Mouse (Mus musculus) CH12.LX (cell line): Measurements from ENCODE around the gene Slc25a26. TPM values are rescaled to one million over a fixed set of nuclear protein-coding genes. Genes with fewer than 3 reads are reported as not detected.

Source experiments
- DNase-seq: peaks from one replicate; pipeline ENCODE4 v3.0.0-alpha.2; 2013; ENCODE audit errors: extremely low read depth
- H3K27ac ChIP-seq: 2 replicates; pipeline ENCODE4 v1.5.1; 2012; ENCODE audit warnings: low read depth, mild to moderate bottlenecking, control low read depth, moderate library complexity; ENCODE audit not compliant: insufficient read depth
- H3K27me3 ChIP-seq: replicated peaks from 2 replicates; pipeline ENCODE3; 2012; ENCODE audit warnings: inconsistent platforms
- H3K36me3 ChIP-seq, 2 experiments: replicated peaks in 1 of 2; 2 replicates each; pipeline versions ENCODE3 to v1.6.1; 2012; ENCODE audit warnings: inconsistent platforms in 1 of 2, low read length in 1 of 2, mild to moderate bottlenecking in 1 of 2, mixed read lengths in 1 of 2, moderate library complexity in 1 of 2; ENCODE audit not compliant: control insufficient read depth in 1 of 2, insufficient read depth in 1 of 2
- H3K4me1 ChIP-seq, 2 experiments: 2 replicates each; pipeline ENCODE4 v1.6.1; 2012; ENCODE audit warnings: inconsistent platforms in 1 of 2, moderate library complexity in 1 of 2; ENCODE audit not compliant: insufficient read depth in 2 of 2, control insufficient read depth in 1 of 2
- H3K4me2 ChIP-seq: 2 replicates; pipeline ENCODE4 v1.6.1; 2012; ENCODE audit warnings: low read depth, mild to moderate bottlenecking, control low read depth; ENCODE audit not compliant: poor library complexity, insufficient read depth, severe bottlenecking
- H3K4me3 ChIP-seq, 3 experiments: fragments of 150-350 bp in 1 of 3; sonication (generic) in 1 of 3; replicated peaks in 1 of 3; 2 replicates each; pipeline versions ENCODE3 to v1.5.1; 2011 to 2012; ENCODE audit warnings: low read depth in 2 of 3, low read length in 2 of 3, mild to moderate bottlenecking in 2 of 3, moderate library complexity in 2 of 3, control low read depth in 1 of 3, improper control_type of control experiment in 1 of 3, inconsistent platforms in 1 of 3, mixed read lengths in 1 of 3; ENCODE audit not compliant: poor library complexity in 1 of 3
- H3K79me2 ChIP-seq: replicated peaks from 2 replicates; pipeline ENCODE4 v1.6.1; 2012; ENCODE audit warnings: mild to moderate bottlenecking, moderate library complexity; ENCODE audit not compliant: control insufficient read depth, poor library complexity, insufficient read depth, severe bottlenecking; ENCODE audit errors: extremely low read depth
- H3K9ac ChIP-seq: 2 replicates; pipeline ENCODE4 v1.6.1; 2012; ENCODE audit warnings: low read depth, mild to moderate bottlenecking, control low read depth, moderate library complexity; ENCODE audit not compliant: insufficient read depth
- H3K9me3 ChIP-seq: replicated peaks from 2 replicates; pipeline ENCODE3; 2012; ENCODE audit warnings: low read length, inconsistent platforms, mixed read lengths
- BHLHE40 ChIP-seq: IDR thresholded peaks from 2 replicates; pipeline ENCODE4 v1.6.1; 2011; ENCODE audit warnings: mild to moderate bottlenecking, low read depth, low read length, improper control_type of control experiment
- CTCF ChIP-seq, 2 experiments: IDR thresholded peaks in 1 of 2; conservative IDR thresholded peaks in 1 of 2; 2 replicates each; pipeline ENCODE4 v1.5.1; 2011 to 2012; ENCODE audit warnings: low read depth in 2 of 2, low read length in 2 of 2, improper control_type of control experiment in 1 of 2, inconsistent platforms in 1 of 2, mild to moderate bottlenecking in 1 of 2, moderate library complexity in 1 of 2
- ELF1 ChIP-seq: IDR thresholded peaks from 2 replicates; pipeline ENCODE4 v1.6.1; 2014; ENCODE audit warnings: low read depth, mild to moderate bottlenecking, inconsistent platforms, low read length, improper control_type of control experiment
- EP300 ChIP-seq: IDR thresholded peaks from 2 replicates; pipeline ENCODE4 v1.6.1; 2011; ENCODE audit warnings: low read length, improper control_type of control experiment
- ETS1 ChIP-seq: conservative IDR thresholded peaks from 2 replicates; pipeline ENCODE4 v1.6.1; 2012; ENCODE audit warnings: low read depth, mild to moderate bottlenecking, inconsistent platforms, low read length, improper control_type of control experiment, moderate library complexity
- GABPA ChIP-seq: IDR thresholded peaks from 2 replicates; pipeline ENCODE4 v1.6.1; 2012; ENCODE audit warnings: low read depth, low read length, improper control_type of control experiment, inconsistent platforms; ENCODE audit not compliant: insufficient replicate concordance
- HCFC1 ChIP-seq: IDR thresholded peaks from 2 replicates; pipeline ENCODE4 v1.6.1; 2012; ENCODE audit warnings: low read depth, mild to moderate bottlenecking, inconsistent platforms, low read length, improper control_type of control experiment
- IRF4 ChIP-seq: IDR thresholded peaks from 2 replicates; pipeline ENCODE4 v1.6.1; 2014; ENCODE audit warnings: low read depth, mild to moderate bottlenecking, inconsistent platforms, low read length, improper control_type of control experiment
- JUND ChIP-seq: conservative IDR thresholded peaks from 2 replicates; pipeline ENCODE4 v1.6.1; 2011; ENCODE audit warnings: low read depth, low read length, improper control_type of control experiment
- MAFK ChIP-seq: IDR thresholded peaks from 2 replicates; pipeline ENCODE4 v1.6.1; 2011; ENCODE audit warnings: low read length, improper control_type of control experiment; ENCODE audit not compliant: insufficient replicate concordance
- MAX ChIP-seq: IDR thresholded peaks from 2 replicates; pipeline ENCODE4 v1.6.1; 2011; ENCODE audit warnings: low read length, improper control_type of control experiment
- MAZ ChIP-seq: IDR thresholded peaks from 2 replicates; pipeline ENCODE4 v1.6.1; 2012; ENCODE audit warnings: low read depth, mild to moderate bottlenecking, inconsistent platforms, low read length, improper control_type of control experiment, moderate library complexity
- MEF2A ChIP-seq: IDR thresholded peaks from 2 replicates; pipeline ENCODE4 v1.6.1; 2014; ENCODE audit warnings: low read depth, mild to moderate bottlenecking, inconsistent platforms, low read length, improper control_type of control experiment, borderline replicate concordance
- NELFE ChIP-seq: IDR thresholded peaks from 2 replicates; pipeline ENCODE4 v1.6.1; 2011; ENCODE audit warnings: low read depth, low read length, improper control_type of control experiment
- NRF1 ChIP-seq: IDR thresholded peaks from 2 replicates; pipeline ENCODE4 v1.6.1; 2014; ENCODE audit warnings: low read depth, mild to moderate bottlenecking, inconsistent platforms, low read length, improper control_type of control experiment, moderate library complexity
- POLR2AphosphoS2 ChIP-seq: IDR thresholded peaks from 2 replicates; pipeline ENCODE4 v1.6.1; 2011; ENCODE audit warnings: low read depth, low read length, improper control_type of control experiment
- RAD21 ChIP-seq: IDR thresholded peaks from 2 replicates; pipeline ENCODE4 v1.6.1; 2011; ENCODE audit warnings: low read depth, mild to moderate bottlenecking, low read length, improper control_type of control experiment, moderate library complexity
- RCOR1 ChIP-seq: conservative IDR thresholded peaks from 2 replicates; pipeline ENCODE4 v1.6.1; 2012; ENCODE audit warnings: low read depth, mild to moderate bottlenecking, inconsistent platforms, low read length, improper control_type of control experiment
- SMC3 ChIP-seq: IDR thresholded peaks from 2 replicates; pipeline ENCODE4 v1.6.1; 2011; ENCODE audit warnings: low read depth, low read length, improper control_type of control experiment
- TBP ChIP-seq: conservative IDR thresholded peaks from 2 replicates; pipeline ENCODE4 v1.6.1; 2011; ENCODE audit warnings: low read depth, low read length, improper control_type of control experiment
- USF1 ChIP-seq: IDR thresholded peaks from 2 replicates; pipeline ENCODE4 v1.6.1; 2014; ENCODE audit warnings: low read depth, mild to moderate bottlenecking, inconsistent platforms, low read length, improper control_type of control experiment
- USF2 ChIP-seq: conservative IDR thresholded peaks from 2 replicates; pipeline ENCODE4 v1.6.1; 2011; ENCODE audit warnings: low read depth, low read length, improper control_type of control experiment
- ZKSCAN1 ChIP-seq: IDR thresholded peaks from 2 replicates; pipeline ENCODE4 v1.6.1; 2012; ENCODE audit warnings: low read depth, inconsistent platforms, low read length, improper control_type of control experiment, borderline replicate concordance
- ZNF384 ChIP-seq: IDR thresholded peaks from 2 replicates; pipeline ENCODE4 v1.6.1; 2012; ENCODE audit warnings: low read depth, low read length, improper control_type of control experiment, inconsistent platforms
- dilution Hi-C: fragments of 300-500 bp; cut with MboI; formaldehyde crosslinking; loops from 2 replicates; pipeline ENCODE4 v1.14.3; 2020; ENCODE audit warnings: low sequenced_read_pairs; ENCODE audit not compliant: extremely low pct_unique_long_range_greater_than_20kb, extremely low pct_ligation_motif_present
- in situ Hi-C: fragments of 300-500 bp; cut with MboI; formaldehyde crosslinking; loops from 3 replicates; pipeline ENCODE4 v1.14.3; 2019; ENCODE audit warnings: low sequenced_read_pairs, low pct_ligation_motif_present, low pct_unique_long_range_greater_than_20kb, mixed read lengths
- polyA plus RNA-seq: library from polyadenylated mRNA; unstranded; fragments of >175 nt; gene quantifications from 2 replicates; pipeline ENCODE4 v1.2.1, GENCODE M21; 2012; ENCODE audit warnings: low read depth; ENCODE audit not compliant: insufficient read length
- total RNA-seq, 2 experiments: library from RNA; depleted of rRNA; stranded (reverse); fragments of 300-350 nt in 1 of 2; fragments of >200 nt in 1 of 2; gene quantifications; 2 replicates each; pipeline ENCODE4 v1.2.3; 2012 to 2014

The Slc25a26 gene
- total and polyA plus RNA-seq, 3 experiments = 5.5 to 9.9 (median 5.9) TPM

DNA sequence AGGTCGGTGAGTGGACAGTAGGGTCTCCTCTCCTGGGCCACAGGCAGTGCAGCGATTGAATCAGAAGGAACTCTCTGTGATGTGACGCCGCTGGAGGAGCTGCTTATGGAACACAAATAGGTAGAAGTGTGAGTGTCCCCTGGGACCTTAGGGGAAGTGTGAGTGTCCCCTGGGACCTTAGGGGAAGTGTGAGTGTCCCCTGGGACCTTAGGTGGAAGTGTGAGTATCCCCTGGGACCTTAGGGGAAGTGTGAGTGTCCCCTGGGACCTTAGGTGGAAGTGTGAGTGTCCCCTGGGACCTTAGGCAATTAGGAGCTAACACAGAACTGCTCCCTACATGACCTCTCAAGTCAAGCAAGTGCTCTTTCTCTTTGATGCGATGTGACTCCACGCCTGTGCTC, 18.0 kb downstream of the Slc25a26 start (continued):
- TF ChIP-seq ETS1 (peak; percentile 84), TBP (no peak), MAFK (0 out of 2 replicates have a peak, but pooled peaks have one; percentile 46), EP300 (peak; percentile 81; the same call in 1 of the 2 replicates), ELF1 (no peak), IRF4 (peak; percentile 72), MAX (no peak)

DNA sequence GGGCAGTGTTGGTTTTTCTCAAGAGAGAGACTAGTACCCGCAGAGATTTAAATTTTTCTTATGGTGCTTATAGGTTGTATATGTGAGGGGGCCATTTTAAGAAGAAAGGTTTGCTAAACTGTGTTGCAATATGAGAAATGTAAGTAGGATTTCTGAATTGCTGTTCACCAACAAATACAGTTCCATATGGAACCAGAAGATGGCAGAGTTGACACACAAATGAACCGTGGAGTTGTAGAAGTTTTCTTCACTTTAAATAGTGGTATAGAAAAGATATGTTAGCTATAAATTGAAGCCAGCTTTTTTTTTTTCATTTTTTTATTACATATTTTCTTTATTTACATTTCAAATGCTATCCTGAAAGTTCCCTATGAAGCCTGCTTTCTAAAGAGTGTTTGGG, 24.2 kb downstream of the Slc25a26 start:
- Histone ChIP-seq H3K79me2 (no peaks in the 10 kb centered on the region), H3K4me2 (no peak overlapping the region), H3K4me3 (no peak overlapping the region), H3K27ac (no peak overlapping the region), H3K9ac (no peak overlapping the region), H3K27me3 (no peaks in the 10 kb centered on the region), H3K4me1 (peaks cover 2 to 7% of the 10 kb centered on the region in 2 experiments; a peak in 2 of 4 replicates), H3K36me3 (peaks cover 8 to 35% of the 10 kb centered on the region in 2 experiments), H3K9me3 (no peaks in the 10 kb centered on the region)
- TF ChIP-seq MEF2A = no peak
- no peak for TF ChIP-seq NELFE
- TF ChIP-seq SMC3 = peak; percentile 48
- peak; percentile 82 for TF ChIP-seq RAD21
- TF ChIP-seq MAX = no peak
- TF ChIP-seq CTCF (conservative IDR thresholded peaks at IDR 0.05 in 1 of 2, IDR thresholded peaks at IDR 0.05 in 1 of 2; ENCODE audit: low read depth in 2 of 2, low read length in 2 of 2) = peak; percentile 9 to 69; a peak in 2 of 4 replicates
- no peak for TF ChIP-seq USF1
- no peak for DNase-seq
- dilution Hi-C loops = no loop called here
- in situ Hi-C loops = no loop called here

DNA sequence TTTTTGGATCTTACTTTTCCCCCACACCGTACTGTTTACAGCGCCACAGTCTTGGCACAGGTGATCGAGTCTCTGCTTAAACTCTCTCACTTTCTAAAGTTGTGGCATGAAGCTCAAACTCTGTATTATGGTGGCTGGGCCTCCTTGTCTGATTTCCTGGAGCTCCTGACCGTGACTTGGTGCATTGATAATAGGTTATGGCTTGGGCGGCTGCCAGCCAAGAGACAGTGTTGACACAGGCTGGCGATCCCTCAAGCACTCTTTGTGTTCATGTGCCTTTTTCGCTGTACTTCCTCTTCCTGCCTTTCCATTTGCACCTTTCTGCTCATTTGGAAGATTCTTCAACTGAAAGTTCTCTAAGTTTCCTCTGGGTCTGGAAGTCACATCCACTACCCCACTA, 30.6 kb downstream of the Slc25a26 start:
- no peak for TF ChIP-seq ZKSCAN1
- TF ChIP-seq JUND = no peak
- TF ChIP-seq NELFE = no peak
- no peak for TF ChIP-seq GABPA
- TF ChIP-seq ZNF384 = no peak
- no peak for TF ChIP-seq MAZ
- TF ChIP-seq ELF1 = no peak
- no peak for TF ChIP-seq EP300
- TF ChIP-seq CTCF (conservative IDR thresholded peaks at IDR 0.05 in 1 of 2, IDR thresholded peaks at IDR 0.05 in 1 of 2; ENCODE audit: low read depth in 2 of 2, low read length in 2 of 2) = no peak
- no peak for TF ChIP-seq HCFC1
- TF ChIP-seq RCOR1 = no peak
- TF ChIP-seq BHLHE40 = no peak
- TF ChIP-seq POLR2AphosphoS2 = no peak
- no peak for TF ChIP-seq USF2
- TF ChIP-seq NRF1 = no peak

More for the DNA sequence above, 30.6 kb downstream of the Slc25a26 start:
- Histone ChIP-seq H3K27me3 (no peaks in the 10 kb centered on the region), H3K4me1 (peaks cover under 1 to 3% of the 10 kb centered on the region in 2 experiments; a peak in 2 of 4 replicates), H3K4me2 (no peak overlapping the region), H3K36me3 (peaks cover 0 to 32% of the 10 kb centered on the region in 2 experiments), H3K79me2 (no peaks in the 10 kb centered on the region), H3K9ac (no peak overlapping the region), H3K4me3 (no peak overlapping the region), H3K9me3 (no peaks in the 10 kb centered on the region), H3K27ac (no peak overlapping the region)
- in situ Hi-C loops (no loop called here), dilution Hi-C loops (no loop called here)
- DNase-seq = no peak
